Mouse (Mus musculus) limb, embryonic 12.5 days (tissue): Measurements from ENCODE around the gene Ick. TPM values are rescaled to one million over a fixed set of nuclear protein-coding genes. Genes with fewer than 3 reads are reported as not detected.

ENCODE experiments used
- ATAC-seq: fragments of 200-750 bp; cut with Nextera tagmentation; 2 replicates; pipeline ENCODE4 v1.8.0; 2017; ENCODE audit warnings: low read depth, moderate TSS enrichment; ENCODE audit not compliant: insufficient number of reproducible peaks, insufficient read depth, low FRiP score, low TSS enrichment
- H3K27ac ChIP-seq: fragments of 300-500 bp; sonication (generic); 2 replicates; pipeline ENCODE4 v1.5.1; 2016; ENCODE audit warnings: mild to moderate bottlenecking, moderate library complexity
- H3K27me3 ChIP-seq: fragments of 300-500 bp; sonication (generic); 2 replicates; pipeline ENCODE4 v1.6.1; 2016; ENCODE audit warnings: mild to moderate bottlenecking, moderate library complexity
- H3K36me3 ChIP-seq: fragments of 300-500 bp; sonication (generic); 2 replicates; pipeline ENCODE4 v1.6.1; 2016; ENCODE audit warnings: mild to moderate bottlenecking, moderate library complexity
- H3K4me1 ChIP-seq: fragments of 300-500 bp; sonication (generic); replicated peaks from 2 replicates; pipeline ENCODE4 v1.6.1; 2016
- H3K4me2 ChIP-seq: fragments of 300-500 bp; sonication (generic); 2 replicates; pipeline ENCODE4 v1.6.1; 2016; ENCODE audit warnings: mild to moderate bottlenecking, moderate library complexity
- H3K4me3 ChIP-seq: fragments of 300-500 bp; sonication (generic); replicated peaks from 2 replicates; pipeline ENCODE4 v1.5.1; 2016; ENCODE audit warnings: mild to moderate bottlenecking
- H3K9ac ChIP-seq: fragments of 300-500 bp; sonication (generic); replicated peaks from 2 replicates; pipeline ENCODE4 v1.6.1; 2016; ENCODE audit warnings: mild to moderate bottlenecking, moderate library complexity
- H3K9me3 ChIP-seq: fragments of 300-500 bp; sonication (generic); 2 replicates; pipeline ENCODE4 v1.6.1; 2016; ENCODE audit warnings: mild to moderate bottlenecking, moderate library complexity
- WGBS: fragments of 180-500 bp; shearing (Covaris S2); methylation state at CpG from one replicate; pipeline ENCODE4 v1.1.7; 2016; 5-methylcytosine and 5-hydroxymethylcytosine counted together
- polyA plus RNA-seq: library from polyadenylated mRNA; unstranded; fragments of >200 nt; fragmentation: Nextera tagmentation; extraction: Ambion mirVana; gene quantifications from 2 replicates; pipeline ENCODE4 v1.2.1, GENCODE M21; 2016

Ick gene
- polyA plus RNA-seq, 1 experiment from 2014 or later, result 35.1 TPM

- Histone ChIP-seq H3K4me3 (no peak overlapping the region), H3K27ac (no peak overlapping the region), H3K36me3 (peaks cover 71% of the 10 kb centered on the region), H3K9ac (no peak overlapping the region), H3K4me2 (no peak overlapping the region), H3K27me3 (no peaks in the 10 kb centered on the region), H3K4me1 (no peaks in the 10 kb centered on the region), H3K9me3 (no peaks in the 10 kb centered on the region)
- WGBS, result 91% methylated on average over 4 of the region's 4 CpGs
- no peak for ATAC-seq
Observed at GRCm38 (mm10) chr9:78084341-78084740, 24.7 kb upstream of the Ick start.

- H3K27me3 ChIP-seq, result no peaks in the 10 kb centered on the region
- no peak overlapping the region for H3K9ac ChIP-seq
- ATAC-seq, result no peak
- H3K36me3 ChIP-seq, result peaks cover 77% of the 10 kb centered on the region
- no peaks in the 10 kb centered on the region for H3K9me3 ChIP-seq
- WGBS, result 72% methylated on average over 14 of the region's 14 CpGs
- H3K4me2 ChIP-seq, result no peak overlapping the region
- no peak overlapping the region for H3K4me3 ChIP-seq
- no peak overlapping the region for H3K27ac ChIP-seq
- no peaks in the 10 kb centered on the region for H3K4me1 ChIP-seq
Observed at GRCm38 (mm10) chr9:78085722-78086287, 23.2 kb upstream of the Ick start.

- H3K4me3 ChIP-seq, result no peak overlapping the region
- no peak overlapping the region for H3K4me2 ChIP-seq
- peaks cover 80% of the 10 kb centered on the region for H3K36me3 ChIP-seq
- H3K9ac ChIP-seq, result no peak overlapping the region
- no peaks in the 10 kb centered on the region for H3K9me3 ChIP-seq
- H3K27me3 ChIP-seq, result no peaks in the 10 kb centered on the region
- no peak for ATAC-seq
- 93% methylated on average over 9 of the region's 9 CpGs for WGBS
- no peaks in the 10 kb centered on the region for H3K4me1 ChIP-seq
- H3K27ac ChIP-seq, result no peak overlapping the region
Observed at GRCm38 (mm10) chr9:78087751-78088150, 21.2 kb upstream of the Ick start.

- Histone ChIP-seq H3K27me3 (no peaks in the 10 kb centered on the region), H3K27ac (no peak overlapping the region), H3K4me1 (no peaks in the 10 kb centered on the region), H3K4me3 (no peak overlapping the region), H3K36me3 (peaks cover 76% of the 10 kb centered on the region), H3K4me2 (no peak overlapping the region), H3K9ac (no peak overlapping the region), H3K9me3 (no peaks in the 10 kb centered on the region)
- 77% methylated on average over 4 of the region's 4 CpGs for WGBS
- ATAC-seq, result no peak
Observed at GRCm38 (mm10) chr9:78088521-78088920, 20.5 kb upstream of the Ick start.

- H3K4me2 ChIP-seq, result no peak overlapping the region
- peaks cover 72% of the 10 kb centered on the region for H3K36me3 ChIP-seq
- H3K27ac ChIP-seq, result no peak overlapping the region
- no peak overlapping the region for H3K9ac ChIP-seq
- H3K4me3 ChIP-seq, result no peak overlapping the region
- no peaks in the 10 kb centered on the region for H3K27me3 ChIP-seq
- ATAC-seq, result no peak
- WGBS, result 86% methylated on average over 7 of the region's 7 CpGs
- no peaks in the 10 kb centered on the region for H3K4me1 ChIP-seq
- no peaks in the 10 kb centered on the region for H3K9me3 ChIP-seq
Observed at GRCm38 (mm10) chr9:78088971-78089370, 20.0 kb upstream of the Ick start.

GRCm38 (mm10) chr9:78089906-78090305 lies 19.1 kb upstream of the Ick start:
- no peak overlapping the region for H3K4me2 ChIP-seq
- peaks cover 67% of the 10 kb centered on the region for H3K36me3 ChIP-seq
- no peak overlapping the region for H3K27ac ChIP-seq
- ATAC-seq, result no peak
- WGBS, result 93% methylated on average over 1 of the region's 1 CpGs
- H3K9ac ChIP-seq, result no peak overlapping the region
- H3K9me3 ChIP-seq, result no peaks in the 10 kb centered on the region
- no peaks in the 10 kb centered on the region for H3K27me3 ChIP-seq
- H3K4me1 ChIP-seq, result no peaks in the 10 kb centered on the region
- H3K4me3 ChIP-seq, result no peak overlapping the region

- Histone ChIP-seq H3K4me3 (no peak overlapping the region), H3K9ac (no peak overlapping the region), H3K4me2 (no peak overlapping the region), H3K9me3 (no peaks in the 10 kb centered on the region), H3K27ac (no peak overlapping the region), H3K36me3 (peaks cover 67% of the 10 kb centered on the region), H3K27me3 (no peaks in the 10 kb centered on the region), H3K4me1 (no peaks in the 10 kb centered on the region)
- WGBS, result 97% methylated on average over 3 of the region's 3 CpGs
- ATAC-seq, result no peak
Observed at GRCm38 (mm10) chr9:78090596-78090995, 18.4 kb upstream of the Ick start.

- Histone ChIP-seq H3K27me3 (no peaks in the 10 kb centered on the region), H3K9me3 (peaks cover 3% of the 10 kb centered on the region; the same call in 1 of the 2 replicates), H3K4me3 (no peak overlapping the region), H3K9ac (no peak overlapping the region), H3K27ac (no peak overlapping the region), H3K4me2 (no peak overlapping the region), H3K36me3 (peaks cover 68% of the 10 kb centered on the region), H3K4me1 (no peaks in the 10 kb centered on the region)
- WGBS, result 94% methylated on average over 12 of the region's 12 CpGs
- ATAC-seq, result no peak
Observed at GRCm38 (mm10) chr9:78095686-78096085, 13.3 kb upstream of the Ick start.

- Histone ChIP-seq H3K9me3 (peaks cover 3% of the 10 kb centered on the region; the same call in 1 of the 2 replicates), H3K4me1 (no peaks in the 10 kb centered on the region), H3K9ac (no peak overlapping the region), H3K4me3 (no peak overlapping the region), H3K4me2 (no peak overlapping the region), H3K27me3 (no peaks in the 10 kb centered on the region), H3K36me3 (peaks cover 69% of the 10 kb centered on the region), H3K27ac (no peak overlapping the region)
- WGBS, result 98% methylated on average over 6 of the region's 6 CpGs
- no peak for ATAC-seq
Observed at GRCm38 (mm10) chr9:78096376-78096775, 12.6 kb upstream of the Ick start.

- no peak for ATAC-seq
- H3K9ac ChIP-seq, result no peak overlapping the region
- H3K36me3 ChIP-seq, result peaks cover 62% of the 10 kb centered on the region
- no peak overlapping the region for H3K4me3 ChIP-seq
- H3K9me3 ChIP-seq, result peaks cover 3% of the 10 kb centered on the region; the same call in 1 of the 2 replicates
- H3K27ac ChIP-seq, result no peak overlapping the region
- peaks cover 4% of the 10 kb centered on the region; the same call in 1 of the 2 replicates for H3K4me1 ChIP-seq
- H3K27me3 ChIP-seq, result no peaks in the 10 kb centered on the region
- H3K4me2 ChIP-seq, result no peak overlapping the region
- WGBS, result 77% methylated on average over 5 of the region's 5 CpGs
Observed at GRCm38 (mm10) chr9:78100956-78101355, 8.0 kb upstream of the Ick start.

GRCm38 (mm10) chr9:78101431-78101830 lies 7.6 kb upstream of the Ick start:
- H3K27me3 ChIP-seq, result no peaks in the 10 kb centered on the region
- peaks cover 61% of the 10 kb centered on the region for H3K36me3 ChIP-seq
- no peak overlapping the region for H3K9ac ChIP-seq
- H3K9me3 ChIP-seq, result peaks cover 3% of the 10 kb centered on the region; the same call in 1 of the 2 replicates
- ATAC-seq, result no peak
- H3K4me3 ChIP-seq, result no peak overlapping the region
- 70% methylated on average over 4 of the region's 4 CpGs for WGBS
- no peak overlapping the region for H3K4me2 ChIP-seq
- H3K4me1 ChIP-seq, result peaks cover 4% of the 10 kb centered on the region; the same call in 1 of the 2 replicates
- H3K27ac ChIP-seq, result no peak overlapping the region

GRCm38 (mm10) chr9:78103965-78104560 lies 4.9 kb upstream of the Ick start:
- H3K9me3 ChIP-seq, result no peaks in the 10 kb centered on the region
- peaks cover 12% of the 10 kb centered on the region; the same call in 1 of the 2 replicates for H3K4me1 ChIP-seq
- no peak overlapping the region for H3K27ac ChIP-seq
- 91% methylated on average over 8 of the region's 8 CpGs for WGBS
- no peak overlapping the region for H3K4me2 ChIP-seq
- no peak overlapping the region for H3K4me3 ChIP-seq
- H3K27me3 ChIP-seq, result no peaks in the 10 kb centered on the region
- no peak overlapping the region for H3K9ac ChIP-seq
- peaks cover 36% of the 10 kb centered on the region for H3K36me3 ChIP-seq
- ATAC-seq, result no peak
